Mouse (Mus musculus): ENCODE measurements at regions not wholly inside any gene's neighbourhood (a gene's known extent, or its start where the extent isn't known, plus 50 kb on each side); places are given as distances from the start of the nearest gene placed in this dataset.

DNA sequence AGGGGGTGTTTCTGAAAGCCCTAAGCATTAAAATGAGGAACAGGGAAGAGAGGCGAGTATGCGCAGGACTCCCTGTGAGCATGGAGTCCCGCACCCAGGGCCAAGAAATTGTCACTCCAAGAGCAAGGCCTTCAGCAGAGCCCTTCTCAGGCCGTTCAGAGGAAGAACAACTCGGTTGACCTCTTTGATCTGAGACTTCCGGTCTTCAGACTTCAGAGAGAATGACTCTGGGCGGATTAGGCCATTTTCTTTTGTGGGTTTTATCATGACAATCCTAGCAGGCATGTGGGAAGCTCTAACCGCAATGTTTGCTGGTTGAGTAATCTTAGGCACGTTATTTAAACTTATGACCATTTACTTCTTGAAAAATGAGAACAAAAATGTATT lies 193.9 kb upstream of the Creb1 start:
- Histone ChIP-seq H3K4me1 (replicated peaks) (no peaks in the 10 kb centered on the region), H3K36me3 (no peaks in the 10 kb centered on the region), H3K4me3 (replicated peaks) (no peak overlapping the region), H3K27ac (no peak overlapping the region), H3K9ac (no peak overlapping the region), H3K27me3 (replicated peaks) (no peaks in the 10 kb centered on the region), H3K9me3 (no peaks in the 10 kb centered on the region), H3K4me2 (replicated peaks) (0 out of 2 replicates have a peak overlapping the region, but pooled peaks have one; percentile 7)
- WGBS, result 45% methylated on average over 9 of the region's 9 CpGs
- ATAC-seq, result no peak

DNA sequence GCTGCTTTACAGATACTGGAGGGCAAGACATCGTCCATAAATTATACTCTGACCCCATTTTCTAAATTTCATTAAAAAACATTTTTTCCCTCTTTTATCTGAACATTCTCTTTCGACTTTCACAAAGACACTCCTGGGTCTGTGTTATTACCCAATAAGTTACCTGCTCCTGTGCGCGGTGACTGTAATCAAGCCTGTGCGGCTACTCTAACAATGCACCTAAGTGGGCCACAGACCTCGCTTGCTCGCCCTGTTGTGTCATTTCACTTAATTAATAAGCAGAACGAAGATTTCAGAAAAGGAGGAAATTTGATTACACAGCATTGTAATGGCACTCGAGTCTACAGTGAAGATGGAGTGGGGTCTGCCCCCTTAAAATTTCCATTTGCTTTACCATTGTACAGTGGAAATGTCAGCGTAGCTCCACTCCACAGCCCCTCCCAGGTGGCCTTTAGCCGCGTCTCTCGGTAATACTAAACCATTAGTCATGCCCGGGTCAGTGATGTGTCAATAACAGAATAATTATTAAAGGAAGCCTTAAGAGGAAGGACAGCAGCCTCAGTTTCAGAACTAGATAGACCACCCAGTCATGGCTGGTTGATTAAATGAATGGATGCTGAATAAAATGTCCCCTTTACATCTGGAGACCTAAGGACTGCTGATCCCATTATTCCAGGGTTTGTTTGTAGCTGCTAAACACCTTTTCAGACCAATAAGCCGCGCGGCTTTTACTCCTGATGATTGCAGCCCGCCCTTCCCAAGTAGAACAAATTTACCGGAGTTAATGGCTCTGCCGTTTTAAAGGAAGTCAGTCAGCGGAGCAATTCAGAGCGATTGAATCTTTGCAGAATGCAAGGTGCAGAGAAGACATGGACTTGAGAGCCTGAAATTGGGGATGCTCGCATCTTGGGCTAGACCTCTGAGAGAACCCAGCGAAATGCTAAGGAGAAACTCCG lies 194.5 kb upstream of the Creb1 start:
- no peaks in the 10 kb centered on the region for H3K9me3 ChIP-seq
- 61% methylated on average over 25 of the region's 25 CpGs for WGBS
- no peaks in the 10 kb centered on the region for H3K27me3 ChIP-seq (replicated peaks)
- no peak overlapping the region for H3K4me3 ChIP-seq (replicated peaks)
- no peak overlapping the region for H3K27ac ChIP-seq
- no peaks in the 10 kb centered on the region for H3K36me3 ChIP-seq
- no peaks in the 10 kb centered on the region for H3K4me1 ChIP-seq (replicated peaks)
- H3K9ac ChIP-seq, result no peak overlapping the region
- H3K4me2 ChIP-seq (replicated peaks), result 0 out of 2 replicates have a peak overlapping the region, but pooled peaks have one; percentile 7
- peak; percentile 53; the same call in 1 of the 2 replicates for ATAC-seq

DNA sequence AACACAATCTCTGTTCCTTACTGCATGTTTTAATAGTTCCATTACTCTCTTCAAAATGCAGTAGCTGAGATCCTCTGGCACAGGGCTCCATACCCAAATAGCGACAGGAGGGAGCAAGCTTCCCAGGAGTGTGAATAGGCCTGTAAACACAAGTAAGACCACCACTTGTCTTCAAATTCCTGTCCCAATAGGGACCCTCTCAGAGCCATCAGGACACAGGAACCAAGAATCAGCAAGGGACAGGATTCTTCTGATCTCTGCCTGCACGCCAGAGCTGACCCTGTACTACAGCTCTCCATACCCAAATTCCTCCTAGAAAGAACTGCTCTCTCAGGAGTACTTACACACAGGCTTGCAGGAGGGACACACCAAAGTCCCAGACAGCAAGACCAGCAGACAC lies 200.9 kb upstream of the Creb1 start:
- Histone ChIP-seq H3K4me3 (replicated peaks) (no peak overlapping the region), H3K27ac (no peak overlapping the region), H3K4me2 (replicated peaks) (no peak overlapping the region), H3K4me1 (replicated peaks) (no peaks in the 10 kb centered on the region), H3K36me3 (no peaks in the 10 kb centered on the region), H3K9me3 (no peaks in the 10 kb centered on the region), H3K9ac (no peak overlapping the region), H3K27me3 (replicated peaks) (no peaks in the 10 kb centered on the region)
- 90% methylated on average over 2 of the region's 2 CpGs for WGBS
- ATAC-seq, result no peak

DNA sequence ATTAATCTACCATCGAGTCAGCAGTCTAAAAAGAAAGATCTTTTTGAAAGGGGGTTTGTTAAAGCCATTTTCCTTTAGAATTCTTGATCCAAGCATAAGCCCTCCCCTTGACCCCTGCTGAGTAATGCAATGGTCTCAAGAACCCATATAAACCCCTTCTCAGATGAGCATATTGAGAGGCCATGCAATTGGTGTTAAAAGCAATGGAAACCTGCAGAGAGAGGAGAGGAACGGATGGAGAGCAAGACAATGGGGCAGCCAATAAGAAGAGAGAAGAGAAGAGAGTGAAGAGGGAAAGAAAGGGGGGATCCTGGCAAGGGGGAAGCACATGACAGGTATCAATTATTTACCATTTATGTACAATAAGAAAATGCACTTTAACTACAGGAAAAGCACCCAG lies 201.7 kb upstream of the Creb1 start:
- H3K27me3 ChIP-seq (replicated peaks), result no peaks in the 10 kb centered on the region
- WGBS, result 78% methylated on average over 2 of the region's 2 CpGs

DNA sequence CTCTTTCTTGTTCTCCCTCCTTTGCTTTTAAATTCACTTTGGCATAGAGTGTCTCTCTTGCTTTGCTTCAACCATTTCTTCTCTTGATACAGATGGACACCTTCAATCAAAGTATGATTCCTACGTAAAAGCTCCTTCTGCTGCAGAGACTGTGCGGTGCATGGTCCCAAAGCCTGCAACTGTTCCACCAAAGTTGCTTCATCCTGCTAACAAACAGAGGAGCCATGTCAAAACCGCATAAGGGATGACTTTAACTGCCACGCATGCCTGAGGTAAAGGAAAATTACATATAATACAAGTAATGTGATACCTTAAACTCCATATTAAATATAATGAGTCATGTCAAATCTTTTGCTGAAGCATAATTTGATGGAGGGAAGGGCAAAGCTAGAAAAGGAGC lies 200.1 kb upstream of the Klf7 start:
- no peak overlapping the region for H3K9ac ChIP-seq
- no peaks in the 10 kb centered on the region for H3K27me3 ChIP-seq (replicated peaks)
- H3K27ac ChIP-seq, result no peak overlapping the region
- H3K4me1 ChIP-seq (replicated peaks), result no peaks in the 10 kb centered on the region
- ATAC-seq, result no peak
- no peaks in the 10 kb centered on the region for H3K9me3 ChIP-seq
- no peaks in the 10 kb centered on the region for H3K36me3 ChIP-seq
- H3K4me2 ChIP-seq (replicated peaks), result no peak overlapping the region
- WGBS, result 96% methylated on average over 4 of the region's 4 CpGs
- H3K4me3 ChIP-seq (replicated peaks), result no peak overlapping the region

More for the DNA sequence above, 201.7 kb upstream of the Creb1 start:
- H3K9me3 ChIP-seq, result no peaks in the 10 kb centered on the region
- H3K27ac ChIP-seq, result no peak overlapping the region
- H3K36me3 ChIP-seq, result no peaks in the 10 kb centered on the region
- no peak overlapping the region for H3K4me2 ChIP-seq (replicated peaks)
- H3K4me3 ChIP-seq (replicated peaks), result no peak overlapping the region
- H3K9ac ChIP-seq, result no peak overlapping the region
- ATAC-seq, result no peak
- H3K4me1 ChIP-seq (replicated peaks), result no peaks in the 10 kb centered on the region

DNA sequence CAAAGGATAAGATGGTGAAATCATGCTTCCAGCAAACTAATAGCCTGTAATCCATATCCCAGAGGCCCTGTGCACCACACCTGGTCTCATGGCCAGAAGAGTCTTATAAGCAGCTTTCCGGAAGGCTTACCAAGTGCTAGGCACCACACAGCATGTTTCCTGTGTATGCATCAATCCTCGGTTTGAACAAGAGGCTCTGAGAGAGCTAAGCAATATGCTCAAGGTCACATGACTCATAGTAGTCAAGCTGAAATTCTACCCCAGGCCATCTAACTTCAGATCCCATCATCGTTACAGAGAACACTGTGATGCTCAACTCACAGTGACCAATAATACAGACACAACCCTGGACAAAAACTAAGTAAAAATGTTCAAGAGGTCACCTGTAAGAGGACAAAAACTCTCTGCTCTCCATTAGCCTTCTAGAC lies 197.1 kb upstream of the Klf7 start:
- Histone ChIP-seq H3K27ac (no peak overlapping the region), H3K9me3 (no peaks in the 10 kb centered on the region), H3K4me2 (replicated peaks) (no peak overlapping the region), H3K4me1 (replicated peaks) (no peaks in the 10 kb centered on the region), H3K27me3 (replicated peaks) (no peaks in the 10 kb centered on the region), H3K4me3 (replicated peaks) (no peak overlapping the region), H3K9ac (no peak overlapping the region), H3K36me3 (no peaks in the 10 kb centered on the region)
- ATAC-seq, result no peak
- WGBS, result 70% methylated on average over 3 of the region's 3 CpGs

DNA sequence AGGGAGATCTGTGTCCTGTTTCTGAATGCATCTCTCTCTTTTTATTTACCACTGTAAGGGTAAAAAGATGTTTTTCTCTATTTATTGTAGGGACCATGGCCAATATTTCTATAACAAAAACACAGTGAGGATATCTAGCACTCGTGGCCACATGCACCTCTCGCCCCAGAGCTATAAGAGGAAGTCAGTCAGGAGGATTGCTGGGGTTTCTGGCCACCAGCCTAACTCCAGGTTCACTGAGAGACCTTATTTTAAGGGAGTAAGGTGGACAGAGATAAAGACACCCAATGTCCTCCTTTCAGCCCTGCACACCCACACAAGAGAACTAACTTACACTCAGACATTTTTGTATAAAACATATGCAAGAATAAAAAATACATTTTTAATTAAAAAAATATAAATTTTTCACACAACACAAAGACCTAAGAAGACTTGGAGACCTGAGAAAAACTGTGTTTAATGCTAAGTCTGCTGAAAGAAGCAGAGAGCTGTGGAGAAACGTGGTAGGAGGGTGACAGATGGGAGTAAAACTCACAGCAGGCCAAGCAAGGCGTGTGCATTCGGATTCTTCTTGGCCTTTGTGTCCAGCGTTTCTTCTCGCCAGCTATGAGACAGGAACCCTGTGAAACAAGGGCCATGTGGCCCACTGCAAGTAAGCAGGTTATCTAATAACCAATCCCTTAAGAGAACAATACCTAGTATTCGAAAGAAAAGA lies 196.5 kb upstream of the Klf7 start:
- ATAC-seq, result no peak
- Histone ChIP-seq H3K36me3 (no peaks in the 10 kb centered on the region), H3K9ac (no peak overlapping the region), H3K9me3 (no peaks in the 10 kb centered on the region), H3K4me1 (replicated peaks) (no peaks in the 10 kb centered on the region), H3K4me2 (replicated peaks) (no peak overlapping the region), H3K27me3 (replicated peaks) (no peaks in the 10 kb centered on the region), H3K4me3 (replicated peaks) (no peak overlapping the region), H3K27ac (no peak overlapping the region)
- 79% methylated on average over 8 of the region's 8 CpGs for WGBS

DNA sequence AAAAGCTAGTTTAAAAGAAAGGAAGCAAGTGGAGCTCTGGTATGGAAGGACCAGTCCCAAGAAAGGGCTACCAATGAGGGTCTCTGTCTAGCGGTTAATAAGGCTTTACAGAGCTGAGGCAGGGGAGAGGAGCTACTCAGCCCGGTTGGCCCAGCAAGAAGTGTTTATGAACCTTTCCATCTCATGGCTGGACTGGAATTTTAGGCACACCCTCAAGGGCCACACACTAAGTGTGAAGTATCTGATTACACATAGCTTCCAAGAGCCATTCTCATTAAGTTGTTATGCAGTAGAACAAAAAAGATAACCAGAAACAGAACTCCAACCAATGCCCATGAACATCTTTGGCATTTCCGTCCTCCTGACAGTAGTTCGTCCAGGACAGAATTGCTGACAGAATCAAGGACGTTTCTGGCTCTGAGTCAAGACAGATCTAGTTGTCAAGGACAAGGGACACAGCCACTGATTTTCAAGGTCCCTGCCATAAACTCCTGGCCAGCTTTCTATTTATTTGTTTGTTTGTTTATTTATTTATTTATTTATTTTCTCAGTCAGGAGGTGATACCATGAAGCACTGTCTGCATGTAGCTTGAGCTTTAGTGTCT lies 195.1 kb upstream of the Klf7 start:
- Histone ChIP-seq H3K4me1 (replicated peaks) (no peaks in the 10 kb centered on the region), H3K27ac (no peak overlapping the region), H3K9me3 (no peaks in the 10 kb centered on the region), H3K9ac (no peak overlapping the region), H3K4me3 (replicated peaks) (no peak overlapping the region), H3K27me3 (replicated peaks) (no peaks in the 10 kb centered on the region), H3K36me3 (no peaks in the 10 kb centered on the region), H3K4me2 (replicated peaks) (no peak overlapping the region)
- WGBS, result 76% methylated on average over 5 of the region's 5 CpGs
- no peak for ATAC-seq

DNA sequence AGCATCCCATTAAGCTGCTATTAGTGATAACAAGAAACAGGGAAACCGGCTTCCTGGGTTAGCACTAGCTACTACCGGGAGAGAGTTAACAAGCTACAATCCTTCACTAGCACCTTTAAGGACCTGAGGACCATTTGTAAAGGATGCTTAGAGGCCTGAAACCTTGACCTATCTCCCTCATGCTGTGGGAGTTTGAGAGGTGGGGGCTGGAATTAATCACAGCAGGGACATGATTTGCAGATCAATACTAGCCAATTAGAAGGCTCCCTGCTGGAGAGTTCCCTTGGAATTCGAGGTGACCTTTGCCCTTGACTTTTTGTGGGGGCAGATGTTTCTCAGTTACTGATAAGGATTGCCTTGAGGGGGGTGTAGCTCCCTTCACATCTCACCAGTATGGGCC lies 189.3 kb upstream of the Klf7 start:
- no peak for ATAC-seq
- Histone ChIP-seq H3K27me3 (replicated peaks) (no peaks in the 10 kb centered on the region), H3K9me3 (no peaks in the 10 kb centered on the region), H3K9ac (no peak overlapping the region), H3K27ac (no peak overlapping the region), H3K4me3 (replicated peaks) (no peak overlapping the region), H3K36me3 (no peaks in the 10 kb centered on the region), H3K4me1 (replicated peaks) (peaks cover 3% of the 10 kb centered on the region; the same call in 1 of the 2 replicates), H3K4me2 (replicated peaks) (no peak overlapping the region)
- WGBS, result 40% methylated on average over 3 of the region's 3 CpGs

DNA sequence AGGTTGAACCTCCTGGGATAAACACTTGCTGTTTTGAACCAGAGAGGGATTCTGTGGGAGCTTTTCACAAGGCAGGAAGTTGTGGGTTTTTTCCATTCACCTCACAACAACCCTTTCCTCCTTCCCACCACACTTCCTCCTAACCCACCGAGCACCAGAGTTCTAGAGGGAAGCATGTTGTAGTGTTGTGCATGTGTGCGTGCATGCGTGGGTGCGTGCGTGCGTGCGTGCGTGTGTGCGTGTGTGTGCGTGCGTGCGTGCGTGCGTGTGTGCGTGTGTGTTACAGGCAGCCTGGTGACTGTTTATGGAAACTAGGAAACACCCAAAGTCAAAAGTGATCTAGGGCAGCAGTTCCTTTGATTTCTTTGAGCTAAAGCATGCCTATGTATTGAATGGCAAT lies 186.5 kb upstream of the Klf7 start:
- Histone ChIP-seq H3K4me1 (replicated peaks) (peaks cover 14% of the 10 kb centered on the region), H3K27me3 (replicated peaks) (no peaks in the 10 kb centered on the region), H3K4me2 (replicated peaks) (peak overlapping the region; percentile 3; the same call in 1 of the 2 replicates), H3K36me3 (no peaks in the 10 kb centered on the region), H3K4me3 (replicated peaks) (no peak overlapping the region), H3K9me3 (no peaks in the 10 kb centered on the region), H3K27ac (no peak overlapping the region), H3K9ac (no peak overlapping the region)
- 85% methylated on average over 15 of the region's 15 CpGs for WGBS
- no peak for ATAC-seq

DNA sequence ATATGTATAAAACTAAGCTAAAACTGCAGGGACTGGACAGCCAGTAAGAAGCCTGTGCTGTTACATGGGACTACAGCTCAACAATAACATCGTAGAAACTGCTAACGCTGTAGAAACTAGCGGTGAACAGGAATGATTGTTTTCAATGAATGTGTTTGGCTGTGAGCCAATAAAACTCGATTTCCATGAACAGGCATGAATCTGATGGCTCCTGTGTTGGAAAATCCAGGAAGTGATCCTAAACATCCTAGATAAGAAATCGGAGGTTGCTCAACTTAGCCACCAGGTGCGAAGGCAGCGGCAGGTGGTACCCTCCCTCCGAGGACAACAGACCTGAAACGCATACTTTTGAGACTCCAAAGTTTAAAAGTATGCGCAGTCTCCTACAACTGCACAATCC lies 186.0 kb upstream of the Klf7 start:
- Histone ChIP-seq H3K27me3 (replicated peaks) (no peaks in the 10 kb centered on the region), H3K9ac (no peak overlapping the region), H3K27ac (peak overlapping the region; percentile 37; the same call in 1 of the 2 replicates), H3K9me3 (no peaks in the 10 kb centered on the region), H3K36me3 (no peaks in the 10 kb centered on the region), H3K4me2 (replicated peaks) (peak overlapping the region; percentile 3; the same call in 1 of the 2 replicates), H3K4me3 (replicated peaks) (no peak overlapping the region), H3K4me1 (replicated peaks) (peaks cover 15% of the 10 kb centered on the region)
- no peak for ATAC-seq
- WGBS, result 39% methylated on average over 10 of the region's 10 CpGs
